Mouse (Mus musculus) lung, adult 2 months (tissue): ENCODE measurements at regions not wholly inside any gene's neighbourhood (a gene's known extent, or its start where the extent isn't known, plus 50 kb on each side); places are given as distances from the start of the nearest gene placed in this dataset.

Experiments used
- DNase-seq: peaks from one replicate; pipeline ENCODE4 v3.0.0; 2022
- H3K4me1 ChIP-seq: fragments of 200-500 bp; 2 replicates; pipeline ENCODE4 v1.6.1; 2011; ENCODE audit warnings: low read length; ENCODE audit not compliant: control insufficient read depth, insufficient read depth
- H3K4me3 ChIP-seq: fragments of 200-500 bp; replicated peaks from 2 replicates; pipeline ENCODE3; 2011; ENCODE audit warnings: low read depth, mild to moderate bottlenecking, control low read depth, low read length; ENCODE audit errors: extremely low read depth
- CTCF ChIP-seq: fragments of 200-500 bp; IDR thresholded peaks from 2 replicates; pipeline ENCODE4 v1.5.1; 2011; ENCODE audit warnings: mild to moderate bottlenecking, low read length, control low read depth; ENCODE audit not compliant: insufficient read depth
- POLR2A ChIP-seq: fragments of 200-500 bp; IDR thresholded peaks from 2 replicates; pipeline ENCODE4 v1.6.1; 2011; ENCODE audit warnings: low read depth, mild to moderate bottlenecking, control low read depth, low read length, borderline replicate concordance; ENCODE audit errors: extremely low read depth
- WGBS: fragments of 180-500 bp; shearing (Covaris S2); methylation state at CpG from one replicate; pipeline ENCODE4 v1.1.7; 2018; 5-methylcytosine and 5-hydroxymethylcytosine counted together

DNA sequence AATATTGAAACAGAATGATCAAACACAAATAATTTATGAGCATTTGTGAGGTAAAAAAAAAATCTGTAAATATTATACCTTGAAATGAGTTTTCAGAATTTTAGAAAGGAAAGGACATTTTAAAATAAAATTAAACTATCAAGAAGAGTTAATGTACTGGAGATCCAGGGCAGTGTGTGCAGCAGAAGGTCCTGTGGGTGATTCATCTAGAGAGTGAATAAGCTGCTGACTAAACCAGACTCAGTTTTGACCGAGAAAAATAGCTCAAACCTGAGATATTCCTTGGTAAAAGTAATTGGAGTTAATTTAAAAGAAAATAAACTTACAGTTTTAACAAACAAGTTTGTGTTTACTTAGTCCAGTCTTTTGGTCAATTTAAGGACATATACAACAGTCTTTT lies 1118.6 kb upstream of the Celf2 start:
- DNase-seq = no peak
- TF ChIP-seq POLR2A = no peak
- TF ChIP-seq CTCF = no peak
- Histone ChIP-seq H3K4me1 (no peaks in the 10 kb centered on the region), H3K4me3 (no peak overlapping the region)
- WGBS = 51% methylated on average over 1 of the region's 1 CpGs

DNA sequence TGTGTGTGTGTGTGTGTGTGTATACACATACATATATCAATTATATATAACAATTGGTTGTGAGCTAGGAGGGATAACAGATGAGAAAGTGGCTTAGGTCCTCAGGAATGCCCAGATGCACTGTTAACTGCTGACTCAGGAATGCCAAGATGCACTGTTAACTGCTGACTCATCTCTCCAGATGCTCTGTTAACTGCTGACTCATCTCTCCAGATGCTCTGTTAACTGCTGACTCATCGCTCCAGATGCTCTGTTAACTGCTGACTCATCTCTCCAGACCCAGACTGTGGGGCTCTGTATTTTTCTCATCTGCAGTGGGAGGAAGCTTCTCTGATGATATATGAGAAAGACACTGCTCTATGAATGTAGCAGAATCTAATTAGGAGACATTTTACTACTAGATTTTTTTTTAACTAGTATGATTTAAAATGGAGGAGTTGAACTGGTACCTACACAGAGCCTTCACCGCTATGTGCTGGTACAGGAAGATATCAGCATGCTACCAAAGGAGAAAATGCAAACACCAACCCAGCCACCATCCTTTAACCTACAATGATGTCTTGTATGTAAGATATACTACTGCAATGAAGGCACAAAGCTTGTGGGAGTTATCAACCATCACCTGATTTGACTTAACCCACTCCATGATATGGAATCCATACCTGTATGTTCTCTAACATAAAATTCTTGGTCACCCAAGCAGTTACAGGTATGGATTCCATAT lies 1119.3 kb upstream of the Celf2 start:
- 89% methylated on average over 2 of the region's 2 CpGs for WGBS
- TF ChIP-seq CTCF = no peak
- TF ChIP-seq POLR2A = no peak
- Histone ChIP-seq H3K4me1 (no peaks in the 10 kb centered on the region), H3K4me3 (no peak overlapping the region)
- no peak for DNase-seq

DNA sequence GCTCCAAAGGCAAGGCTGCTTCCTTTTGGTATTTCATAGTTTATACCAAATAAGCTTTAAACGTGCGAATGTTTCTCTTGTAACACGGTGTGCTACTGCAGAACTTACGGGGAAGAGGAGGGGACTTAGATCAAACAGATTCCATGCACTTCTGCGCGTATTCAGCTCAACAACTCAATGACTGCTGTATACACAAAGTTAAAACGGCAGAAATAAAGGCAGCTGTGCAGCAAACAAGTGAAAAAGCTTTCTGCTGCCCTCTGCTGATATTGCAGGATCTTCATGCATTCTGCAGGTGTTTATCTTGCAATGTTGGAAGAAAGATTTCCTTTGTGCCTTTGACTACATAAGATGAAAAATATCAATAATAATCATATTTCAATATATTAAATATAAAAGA lies 1128.7 kb upstream of the Celf2 start:
- no peak overlapping the region for H3K4me3 ChIP-seq
- DNase-seq = no peak
- H3K4me1 ChIP-seq = no peaks in the 10 kb centered on the region
- WGBS = 15% methylated on average over 7 of the region's 7 CpGs
- TF ChIP-seq POLR2A (no peak), CTCF (no peak)

- 52% methylated on average over 3 of the region's 3 CpGs for WGBS
- no peak overlapping the region for H3K4me3 ChIP-seq
- TF ChIP-seq POLR2A (no peak), CTCF (peak; percentile 37; the same call in 1 of the 2 replicates)
- no peak for DNase-seq
- H3K4me1 ChIP-seq = no peaks in the 10 kb centered on the region
Measured at GRCm38 (mm10) chr2:8639282-8639681, 1129.9 kb upstream of the Celf2 start.

- no peak overlapping the region for H3K4me3 ChIP-seq
- no peak for TF ChIP-seq POLR2A
- DNase-seq = no peak
- H3K4me1 ChIP-seq = no peaks in the 10 kb centered on the region
- 17% methylated on average over 1 of the region's 1 CpGs for WGBS
Measured at GRCm38 (mm10) chr2:8645463-8645862, 1136.1 kb upstream of the Celf2 start.

GRCm38 (mm10) chr2:8660544-8660943 lies 1151.2 kb upstream of the Celf2 start:
- no peak for TF ChIP-seq POLR2A
- TF ChIP-seq CTCF = no peak
- no peak for DNase-seq
- Histone ChIP-seq H3K4me3 (no peak overlapping the region), H3K4me1 (no peaks in the 10 kb centered on the region)
- 79% methylated on average over 7 of the region's 7 CpGs for WGBS

DNA sequence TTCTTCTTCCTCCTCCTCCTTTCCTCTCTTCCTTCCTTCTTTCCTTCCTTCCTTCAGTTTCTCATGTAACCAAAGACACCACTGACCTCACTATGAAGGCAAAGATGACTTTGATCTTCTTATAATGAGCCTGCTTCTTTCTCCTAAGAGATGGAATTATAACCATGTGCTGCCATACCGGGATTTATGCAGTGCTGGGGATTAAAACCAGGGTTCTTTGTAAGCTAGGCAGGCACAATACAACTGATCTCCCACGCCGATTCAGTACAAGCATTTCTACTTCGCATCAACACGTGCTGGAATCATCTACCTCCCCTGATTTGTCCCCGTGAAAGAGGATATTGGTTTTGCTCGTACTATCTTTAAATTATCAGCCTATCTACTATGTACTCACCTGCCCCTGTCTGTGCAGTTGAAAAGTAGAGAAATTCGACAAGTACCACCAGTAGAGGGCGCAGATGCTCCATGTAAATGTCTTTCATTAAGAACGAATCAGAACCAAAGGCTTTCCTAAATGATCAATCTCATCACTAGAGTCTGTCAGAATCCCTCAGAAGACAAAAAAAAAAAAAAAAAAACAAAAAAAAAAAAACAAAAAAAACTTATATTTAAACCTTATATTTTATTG lies 1164.5 kb upstream of the Celf2 start:
- Histone ChIP-seq H3K4me3 (no peak overlapping the region), H3K4me1 (no peaks in the 10 kb centered on the region)
- no peak for TF ChIP-seq POLR2A
- TF ChIP-seq CTCF = 0 out of 2 replicates have a peak, but pooled peaks have one; percentile 13
- DNase-seq = peak; percentile 38
- WGBS = 14% methylated on average over 10 of the region's 10 CpGs

DNA sequence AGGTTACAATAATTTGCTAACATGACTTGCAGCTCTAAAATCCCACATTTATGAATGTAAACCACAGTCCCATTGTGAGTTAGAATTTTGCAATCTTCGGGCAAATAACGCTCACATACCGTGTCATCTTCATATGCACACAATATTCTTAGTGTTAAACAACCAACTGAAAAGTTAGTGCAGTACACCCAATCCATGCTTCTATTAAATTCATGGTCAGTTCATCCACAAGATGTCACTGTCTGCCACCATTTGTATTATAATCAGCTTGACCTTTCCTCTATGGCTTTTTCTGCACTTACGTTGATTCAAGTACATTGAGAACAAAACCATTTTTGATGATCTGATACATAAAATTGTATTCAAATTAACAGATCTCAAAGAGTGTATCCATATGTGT lies 1166.2 kb upstream of the Celf2 start:
- 64% methylated on average over 4 of the region's 4 CpGs for WGBS
- DNase-seq = no peak
- Histone ChIP-seq H3K4me1 (no peaks in the 10 kb centered on the region), H3K4me3 (no peak overlapping the region)
- TF ChIP-seq CTCF = no peak

- TF ChIP-seq POLR2A = no peak
- TF ChIP-seq CTCF = peak; percentile 45; the same call in 1 of the 2 replicates
- Histone ChIP-seq H3K4me1 (no peaks in the 10 kb centered on the region), H3K4me3 (no peak overlapping the region)
- peak; percentile 9 for DNase-seq
- WGBS = 7% methylated on average over 4 of the region's 4 CpGs
Measured at GRCm38 (mm10) chr2:8676546-8676945, 1167.2 kb upstream of the Celf2 start.
